Mouse (Mus musculus) liver, embryonic 12.5 days (tissue): ENCODE results near the gene Hilpda. TPM values are rescaled to one million over a fixed set of nuclear protein-coding genes. Genes with fewer than 3 reads are reported as not detected.

Experiments used
- ATAC-seq: fragments of 200-750 bp; cut with Nextera tagmentation; 2 replicates; pipeline ENCODE4 v1.8.0; 2017; ENCODE audit warnings: moderate number of reproducible peaks, mild to moderate bottlenecking, moderate library complexity
- H3K27ac ChIP-seq: fragments of 300-500 bp; sonication (generic); 2 replicates; pipeline ENCODE4 v1.5.1; 2016; ENCODE audit warnings: mild to moderate bottlenecking
- H3K27me3 ChIP-seq: fragments of 300-500 bp; sonication (generic); replicated peaks from 2 replicates; pipeline ENCODE4 v1.6.1; 2016; ENCODE audit warnings: mild to moderate bottlenecking, moderate library complexity
- H3K36me3 ChIP-seq: fragments of 300-500 bp; sonication (generic); 2 replicates; pipeline ENCODE4 v1.6.1; 2016; ENCODE audit warnings: mild to moderate bottlenecking, moderate library complexity
- H3K4me1 ChIP-seq: fragments of 300-500 bp; sonication (generic); 2 replicates; pipeline ENCODE4 v1.6.1; 2016
- H3K4me2 ChIP-seq: fragments of 300-500 bp; sonication (generic); 2 replicates; pipeline ENCODE4 v1.6.1; 2016; ENCODE audit warnings: mild to moderate bottlenecking, moderate library complexity
- H3K4me3 ChIP-seq: fragments of 300-500 bp; sonication (generic); 2 replicates; pipeline ENCODE4 v1.5.1; 2016; ENCODE audit warnings: mild to moderate bottlenecking, moderate library complexity
- H3K9ac ChIP-seq: fragments of 300-500 bp; sonication (generic); 2 replicates; pipeline ENCODE4 v1.6.1; 2016; ENCODE audit warnings: mild to moderate bottlenecking, moderate library complexity
- H3K9me3 ChIP-seq: fragments of 300-500 bp; sonication (generic); replicated peaks from 2 replicates; pipeline ENCODE4 v1.6.1; 2016; ENCODE audit warnings: mild to moderate bottlenecking, moderate library complexity
- WGBS: fragments of 180-500 bp; shearing (Covaris S2); methylation state at CpG from one replicate; pipeline ENCODE4 v1.1.7; 2016; ENCODE audit not compliant: insufficient replicate concordance; 5-methylcytosine and 5-hydroxymethylcytosine counted together
- polyA plus RNA-seq: library from polyadenylated mRNA; unstranded; fragments of >200 nt; fragmentation: Nextera tagmentation; extraction: Ambion mirVana; gene quantifications from 2 replicates; pipeline ENCODE4 v1.2.1, GENCODE M21; 2016

The Hilpda gene
- polyA plus RNA-seq, 1 experiment from 2014 or later = 20.0 TPM

DNA sequence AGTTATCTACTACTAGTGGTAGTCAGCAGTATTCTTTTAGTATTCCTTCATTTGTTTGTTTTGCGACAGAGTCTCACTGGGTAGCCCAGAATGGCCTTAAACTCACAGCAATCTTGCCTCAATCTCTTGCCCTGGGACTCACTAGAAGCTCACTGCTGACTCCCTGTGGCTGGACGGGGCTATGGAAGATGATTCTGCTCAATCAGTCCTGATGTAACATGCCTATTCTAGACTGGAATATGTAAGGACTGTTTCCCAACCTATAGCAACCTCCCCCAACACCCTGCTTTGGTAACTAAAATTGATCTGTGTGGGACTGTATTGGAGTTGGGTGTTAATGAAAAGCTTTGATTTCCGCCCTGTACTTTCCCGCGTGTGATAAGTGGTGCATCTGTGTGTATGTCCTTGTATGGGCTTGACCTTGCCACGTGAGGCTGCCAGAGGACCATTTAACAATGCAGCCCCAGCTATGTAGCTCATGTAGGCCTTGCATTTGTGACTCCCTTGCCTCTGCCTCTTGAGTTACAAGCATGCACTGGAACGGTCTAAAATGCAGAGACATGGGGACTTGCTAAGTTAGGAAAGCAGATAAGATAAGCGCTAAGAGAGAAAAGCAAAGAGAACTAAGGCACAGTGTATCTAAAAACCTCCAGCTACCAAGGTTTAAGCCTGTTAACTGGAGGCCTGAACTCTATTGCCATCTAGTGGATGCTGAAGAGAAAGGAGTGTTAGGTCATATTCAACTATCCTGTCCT, 6.4 kb downstream of the Hilpda start:
- 23% methylated on average over 8 of the region's 8 CpGs for WGBS
- Histone ChIP-seq H3K9ac (no peak overlapping the region), H3K27me3 (no peaks in the 10 kb centered on the region), H3K4me1 (peaks cover 19% of the 10 kb centered on the region), H3K36me3 (peaks cover 25% of the 10 kb centered on the region), H3K9me3 (no peaks in the 10 kb centered on the region), H3K27ac (no peak overlapping the region), H3K4me2 (no peak overlapping the region), H3K4me3 (no peak overlapping the region)
- ATAC-seq = peak; percentile 68

DNA sequence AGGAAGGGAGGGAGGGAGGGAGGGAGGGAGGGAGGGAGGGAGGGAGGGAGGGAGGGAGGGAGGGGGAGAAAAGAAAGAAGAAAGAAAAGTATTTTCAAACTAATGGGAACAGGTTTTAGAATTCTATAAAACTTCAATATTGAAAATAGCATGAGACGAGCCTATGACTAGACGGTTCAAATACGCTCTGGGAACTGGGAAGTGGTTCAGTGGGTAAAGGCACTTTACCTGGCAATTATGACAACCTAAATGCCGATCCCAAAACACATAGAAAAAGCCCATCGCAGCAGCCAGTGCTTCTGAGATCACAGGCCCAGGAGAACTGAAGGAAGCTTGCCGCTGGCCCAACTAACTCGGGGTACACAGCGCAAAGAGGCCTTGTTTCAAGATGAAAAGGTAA, 7.0 kb downstream of the Hilpda start, which contains the start of gene Fam71f2:
Fam71f2 (plus strand) TSS at position 301 of the 400 bp plus-strand sequence.
- no peak within 1 kb of the TSS for H3K4me3 ChIP-seq
- H3K27ac ChIP-seq = no peak within 1 kb of the TSS
- H3K9ac ChIP-seq = no peak within 1 kb of the TSS
- 75% methylated on average over 8 of the region's 8 CpGs for WGBS
- H3K27me3 ChIP-seq = no peaks in the 10 kb centered on the region
- H3K36me3 ChIP-seq = peaks cover 23% of the 10 kb centered on the region
- H3K4me1 ChIP-seq = peaks cover 13% of the 10 kb centered on the region
- H3K4me2 ChIP-seq = no peak within 1 kb of the TSS
- no peak for ATAC-seq
- H3K9me3 ChIP-seq = no peaks in the 10 kb centered on the region

GRCm38 (mm10) chr6:29280671-29281070, 8.4 kb downstream of the Hilpda start:
- H3K9ac ChIP-seq = no peak overlapping the region
- WGBS = 64% methylated on average over 7 of the region's 7 CpGs

GRCm38 (mm10) chr6:29286870-29287269, 14.6 kb downstream of the Hilpda start:
- no peaks in the 10 kb centered on the region for H3K36me3 ChIP-seq
- WGBS = 47% methylated on average over 7 of the region's 7 CpGs
- no peak overlapping the region for H3K4me3 ChIP-seq
- ATAC-seq = no peak
- H3K27ac ChIP-seq = no peak overlapping the region
- no peaks in the 10 kb centered on the region for H3K4me1 ChIP-seq
- H3K9ac ChIP-seq = no peak overlapping the region
- no peaks in the 10 kb centered on the region for H3K9me3 ChIP-seq
- H3K27me3 ChIP-seq = no peaks in the 10 kb centered on the region; the same call in 1 of the 2 replicates
- no peak overlapping the region for H3K4me2 ChIP-seq

More at GRCm38 (mm10) chr6:29280671-29281070, 8.4 kb downstream of the Hilpda start:
- Histone ChIP-seq H3K9me3 (no peaks in the 10 kb centered on the region), H3K4me1 (peaks cover 13% of the 10 kb centered on the region), H3K4me2 (no peak overlapping the region), H3K4me3 (no peak overlapping the region), H3K27me3 (no peaks in the 10 kb centered on the region), H3K36me3 (peaks cover 9% of the 10 kb centered on the region), H3K27ac (no peak overlapping the region)
- ATAC-seq = no peak

GRCm38 (mm10) chr6:29287481-29287880, 15.2 kb downstream of the Hilpda start:
- H3K4me2 ChIP-seq = no peak overlapping the region
- H3K27me3 ChIP-seq = no peaks in the 10 kb centered on the region; the same call in 1 of the 2 replicates
- WGBS = 63% methylated on average over 6 of the region's 6 CpGs
- H3K9me3 ChIP-seq = no peaks in the 10 kb centered on the region
- H3K36me3 ChIP-seq = no peaks in the 10 kb centered on the region
- no peak overlapping the region for H3K27ac ChIP-seq
- H3K4me3 ChIP-seq = no peak overlapping the region
- no peak overlapping the region for H3K9ac ChIP-seq
- no peak for ATAC-seq
- no peaks in the 10 kb centered on the region for H3K4me1 ChIP-seq

DNA sequence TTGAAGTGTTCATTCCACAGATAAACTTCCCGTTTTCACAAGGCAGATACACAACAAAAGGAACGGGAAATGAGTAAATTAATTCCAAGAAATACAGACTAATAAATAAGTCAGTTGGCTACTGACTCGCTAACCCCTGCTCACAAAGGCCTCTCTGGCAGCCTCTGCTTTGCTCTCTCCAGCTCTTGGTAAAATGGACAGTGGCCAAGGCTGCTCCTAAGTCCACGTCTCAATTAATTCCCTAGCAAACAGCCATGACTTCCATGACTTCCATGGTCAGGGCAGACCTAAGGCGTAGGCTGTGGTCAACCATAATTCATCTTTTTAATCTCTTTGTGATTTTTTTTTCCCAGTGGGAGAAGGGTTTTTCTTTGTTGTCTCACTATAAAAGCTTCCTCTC, 15.7 kb downstream of the Hilpda start:
- H3K4me2 ChIP-seq = no peak overlapping the region
- no peaks in the 10 kb centered on the region for H3K4me1 ChIP-seq
- no peak overlapping the region for H3K27ac ChIP-seq
- H3K27me3 ChIP-seq = no peaks in the 10 kb centered on the region; the same call in 1 of the 2 replicates
- no peak for ATAC-seq
- no peak overlapping the region for H3K9ac ChIP-seq
- H3K4me3 ChIP-seq = no peak overlapping the region
- WGBS = 65% methylated on average over 5 of the region's 5 CpGs
- H3K9me3 ChIP-seq = no peaks in the 10 kb centered on the region
- H3K36me3 ChIP-seq = no peaks in the 10 kb centered on the region

DNA sequence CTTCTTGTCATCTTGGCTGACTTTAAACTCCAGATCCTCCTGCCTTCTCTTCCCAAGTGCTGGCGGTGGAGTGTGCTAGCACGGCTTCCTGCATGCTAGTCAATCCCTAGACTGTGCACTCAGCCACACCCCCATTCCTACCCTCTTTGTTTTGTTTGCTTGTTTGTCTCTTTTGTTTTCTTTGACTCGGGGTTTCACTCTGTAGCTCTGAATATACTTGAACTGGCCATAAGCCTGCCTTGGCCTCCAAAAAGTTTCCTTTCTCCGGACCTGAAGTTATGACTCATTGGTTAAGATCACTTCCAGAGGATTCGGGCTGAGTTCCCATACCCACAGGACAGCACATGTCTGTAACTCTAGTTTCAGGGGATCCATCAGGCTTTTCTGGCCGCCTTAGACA, 16.4 kb downstream of the Hilpda start:
- no peaks in the 10 kb centered on the region for H3K9me3 ChIP-seq
- H3K9ac ChIP-seq = no peak overlapping the region
- no peak overlapping the region for H3K27ac ChIP-seq
- H3K36me3 ChIP-seq = no peaks in the 10 kb centered on the region
- H3K4me3 ChIP-seq = no peak overlapping the region
- H3K27me3 ChIP-seq = no peaks in the 10 kb centered on the region; the same call in 1 of the 2 replicates
- H3K4me2 ChIP-seq = no peak overlapping the region
- WGBS = 58% methylated on average over 6 of the region's 6 CpGs
- ATAC-seq = no peak
- no peaks in the 10 kb centered on the region for H3K4me1 ChIP-seq

DNA sequence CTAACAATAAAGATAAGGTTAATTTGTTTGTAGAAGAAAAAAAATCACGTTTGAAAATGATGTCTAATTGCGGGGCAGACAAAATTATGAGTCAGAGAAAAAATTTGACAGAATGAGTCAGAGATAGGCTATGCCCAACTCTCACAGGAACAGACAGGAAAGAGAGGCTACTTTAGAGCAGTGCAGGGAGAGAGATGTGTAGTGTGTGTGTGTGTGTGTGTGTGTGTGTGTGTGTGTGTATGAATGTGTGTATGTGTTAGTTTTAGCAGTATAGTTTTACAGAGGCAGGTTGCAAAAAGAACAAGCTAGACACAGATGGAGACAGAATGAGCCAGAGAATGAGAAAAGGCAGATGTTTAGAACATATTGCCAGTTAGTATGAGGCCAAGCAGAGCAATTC, 26.8 kb downstream of the Hilpda start:
- Histone ChIP-seq H3K4me2 (no peak overlapping the region), H3K4me3 (no peak overlapping the region), H3K27me3 (no peaks in the 10 kb centered on the region; the same call in 1 of the 2 replicates), H3K4me1 (no peaks in the 10 kb centered on the region), H3K36me3 (no peaks in the 10 kb centered on the region), H3K9me3 (no peaks in the 10 kb centered on the region), H3K27ac (no peak overlapping the region), H3K9ac (no peak overlapping the region)
- 49% methylated on average over 2 of the region's 2 CpGs for WGBS
- no peak for ATAC-seq

DNA sequence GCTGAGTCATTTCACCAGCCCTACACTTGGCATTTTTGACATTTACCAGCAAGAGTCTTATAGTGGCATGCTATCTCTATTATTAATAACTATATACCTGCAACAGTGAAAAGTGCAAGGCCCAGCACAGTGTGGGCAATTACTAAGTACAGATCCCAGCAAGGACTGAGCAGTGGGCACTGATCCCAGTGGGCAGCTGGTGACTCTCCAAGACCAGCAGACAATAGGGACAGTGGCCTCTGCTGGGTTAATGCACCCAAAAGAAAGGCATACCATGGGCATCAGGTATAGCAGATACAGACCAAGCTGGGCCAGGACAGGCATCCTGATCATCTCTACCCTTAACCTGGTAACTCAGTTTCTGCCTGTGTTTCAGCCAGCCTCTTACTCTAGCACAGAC, 31.0 kb downstream of the Hilpda start:
- H3K4me1 ChIP-seq = no peaks in the 10 kb centered on the region
- no peaks in the 10 kb centered on the region for H3K9me3 ChIP-seq
- H3K4me2 ChIP-seq = no peak overlapping the region
- H3K9ac ChIP-seq = no peak overlapping the region
- no peaks in the 10 kb centered on the region for H3K36me3 ChIP-seq
- H3K27me3 ChIP-seq = no peaks in the 10 kb centered on the region; the same call in 1 of the 2 replicates
- no peak for ATAC-seq
- no peak overlapping the region for H3K27ac ChIP-seq
- no peak overlapping the region for H3K4me3 ChIP-seq

DNA sequence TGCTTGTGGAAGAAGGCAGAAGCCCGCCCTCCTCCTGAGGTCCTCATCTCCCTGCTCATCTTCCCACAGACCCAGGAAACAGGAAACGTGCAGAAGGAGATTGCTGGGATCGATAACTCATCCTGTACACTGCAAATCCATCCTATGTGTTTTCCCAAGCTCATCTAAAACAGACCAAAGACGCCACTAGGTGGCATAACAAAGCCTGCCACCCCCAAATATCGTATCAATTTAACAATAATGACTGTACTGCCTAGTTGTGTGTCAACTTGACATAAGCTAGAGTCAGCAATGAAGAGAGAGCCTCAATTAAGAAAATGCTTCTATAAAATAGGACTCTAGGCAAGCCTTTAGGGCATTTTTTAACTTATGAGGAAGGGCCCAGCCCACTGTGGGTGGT, 31.4 kb downstream of the Hilpda start:
- 30% methylated on average over 5 of the region's 5 CpGs for WGBS
- no peak for ATAC-seq
- no peaks in the 10 kb centered on the region; the same call in 1 of the 2 replicates for H3K27me3 ChIP-seq
- no peaks in the 10 kb centered on the region for H3K4me1 ChIP-seq
- H3K4me2 ChIP-seq = no peak overlapping the region
- no peak overlapping the region for H3K27ac ChIP-seq
- H3K9ac ChIP-seq = no peak overlapping the region
- H3K9me3 ChIP-seq = no peaks in the 10 kb centered on the region
- no peak overlapping the region for H3K4me3 ChIP-seq
- H3K36me3 ChIP-seq = no peaks in the 10 kb centered on the region

GRCm38 (mm10) chr6:29305462-29305861, 33.2 kb downstream of the Hilpda start:
- WGBS = 75% methylated on average over 4 of the region's 4 CpGs
- Histone ChIP-seq H3K9me3 (no peaks in the 10 kb centered on the region), H3K27ac (no peak overlapping the region), H3K4me2 (no peak overlapping the region), H3K27me3 (no peaks in the 10 kb centered on the region; the same call in 1 of the 2 replicates), H3K4me3 (no peak overlapping the region), H3K4me1 (no peaks in the 10 kb centered on the region), H3K36me3 (no peaks in the 10 kb centered on the region), H3K9ac (no peak overlapping the region)
- ATAC-seq = no peak

DNA sequence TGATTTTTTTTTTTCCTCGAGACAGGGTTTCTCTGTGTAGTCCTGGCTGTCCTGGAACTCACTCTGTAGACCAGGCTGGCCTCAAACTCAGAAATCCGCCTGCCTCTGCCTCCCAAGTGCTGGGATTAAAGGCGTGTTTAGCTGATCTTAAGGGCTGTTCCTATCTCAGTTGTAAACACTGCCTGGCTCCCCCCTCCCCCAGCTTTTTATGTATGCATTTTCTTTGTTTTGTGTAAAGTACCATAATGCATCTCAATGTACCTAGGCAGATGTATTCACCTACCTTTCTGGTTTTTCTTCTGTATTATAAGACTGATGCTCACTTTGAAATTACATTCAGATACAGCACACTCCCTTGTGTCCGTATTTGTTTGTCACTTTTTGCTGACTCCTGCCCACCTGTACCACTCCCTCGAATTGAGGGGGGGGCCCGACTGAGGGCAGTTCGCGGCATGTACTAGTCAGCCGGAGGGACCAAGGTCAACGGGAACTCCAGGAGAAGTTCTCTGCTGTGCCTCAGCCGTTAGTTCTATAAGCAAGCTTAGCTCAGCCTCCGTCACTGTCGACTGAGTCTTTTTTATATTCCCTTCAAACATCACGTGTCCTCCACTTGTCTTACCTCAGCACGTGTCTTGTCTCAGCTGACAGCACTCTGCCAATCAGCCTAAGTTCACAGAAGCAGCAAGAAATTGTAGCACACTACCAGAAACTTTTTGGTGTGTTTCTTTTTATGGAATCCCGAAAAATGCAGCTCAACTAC, 36.7 kb downstream of the Hilpda start:
- no peak for ATAC-seq
- Histone ChIP-seq H3K36me3 (no peaks in the 10 kb centered on the region), H3K4me3 (no peak overlapping the region), H3K27ac (no peak overlapping the region), H3K4me1 (no peaks in the 10 kb centered on the region), H3K4me2 (no peak overlapping the region), H3K9me3 (no peaks in the 10 kb centered on the region), H3K9ac (no peak overlapping the region), H3K27me3 (no peaks in the 10 kb centered on the region; the same call in 1 of the 2 replicates)
- WGBS = 76% methylated on average over 16 of the region's 16 CpGs
